Mouse (Mus musculus) erythroblast, adult 5-6 weeks (primary cell): ENCODE results near the gene Sirt1. TPM values are rescaled to one million over a fixed set of nuclear protein-coding genes. Genes with fewer than 3 reads are reported as not detected.
A peak's percentile ranks its signal among the peaks of the same experiment; 100 is the strongest.

Source experiments
- ATAC-seq: replicated peaks from 2 replicates; pipeline ENCODE4 v1.8.0; 2016; ENCODE audit warnings: moderate number of reproducible peaks, mild to moderate bottlenecking, moderate TSS enrichment, inconsistent platforms; ENCODE audit not compliant: poor library complexity, low FRiP score, severe bottlenecking
- total RNA-seq, 2 experiments: library from RNA; stranded (forward) in 1 of 2; stranded (reverse) in 1 of 2; fragments of 150-400 nt in 1 of 2; fragments of 200-764, 138-1000 nt in 1 of 2; gene quantifications; 2 replicates each; pipeline versions ENCODE4 v1.2.3 to v1.2.4; 2015 to 2017; ENCODE audit warnings: low replicate concordance in 2 of 2

Gene Sirt1
- total RNA-seq, 2 experiments from 2014 or later: 21.7 to 30.3 TPM

GRCm38 (mm10) chr10:63338914-63339643 is 42.4 kb downstream of the Sirt1 start:
- ATAC-seq: peak; percentile 84

GRCm38 (mm10) chr10:63337951-63338836 is 43.3 kb downstream of the Sirt1 start:
- ATAC-seq: peak; percentile 35; the same call in 1 of the 2 replicates

GRCm38 (mm10) chr10:63337326-63337725 is 44.2 kb downstream of the Sirt1 start:
- ATAC-seq: no peak

GRCm38 (mm10) chr10:63336901-63337300 is 44.6 kb downstream of the Sirt1 start:
- no peak for ATAC-seq

GRCm38 (mm10) chr10:63327091-63327490 is 54.4 kb downstream of the Sirt1 start:
- no peak for ATAC-seq

- no peak for ATAC-seq
Measured at GRCm38 (mm10) chr10:63313726-63314125, 67.8 kb downstream of the Sirt1 start.

- ATAC-seq: peak; percentile 91
Measured at GRCm38 (mm10) chr10:63308582-63309366, 72.7 kb downstream of the Sirt1 start.

GRCm38 (mm10) chr10:63302356-63302755 is 79.1 kb downstream of the Sirt1 start:
- no peak for ATAC-seq

GRCm38 (mm10) chr10:63282846-63283245 is 98.7 kb downstream of the Sirt1 start:
- no peak for ATAC-seq

- ATAC-seq: peak; percentile 33; the same call in 1 of the 2 replicates
Measured at GRCm38 (mm10) chr10:63282417-63282816, 99.1 kb downstream of the Sirt1 start.

GRCm38 (mm10) chr10:63279851-63280250 is 101.7 kb downstream of the Sirt1 start:
- ATAC-seq: no peak

- peak; percentile 83 for ATAC-seq
Measured at GRCm38 (mm10) chr10:63277010-63277409, 104.5 kb downstream of the Sirt1 start.

- peak; percentile 84 for ATAC-seq
Measured at GRCm38 (mm10) chr10:63272868-63273267, 108.6 kb downstream of the Sirt1 start.

GRCm38 (mm10) chr10:63272401-63272800 is 109.1 kb downstream of the Sirt1 start:
- peak; percentile 72 for ATAC-seq

Other genes with a start within 250 kb of the Sirt1 start
- gene Mypn, start 177.8 kb downstream of the Sirt1 start, total RNA-seq (2015; ENCODE audit: low replicate concordance): not detected in 2 replicates
- 0.14 TPM in 1 of 2 replicates, not detected in the other for gene Mypn, start 177.8 kb downstream of the Sirt1 start, total RNA-seq (2017; ENCODE audit: low replicate concordance)
- gene Herc4, start 137.9 kb downstream of the Sirt1 start, total RNA-seq (2015; ENCODE audit: low replicate concordance): 88.8 and 116 TPM in 2 replicates
- 84.1 and 89.2 TPM in 2 replicates for gene Herc4, start 137.9 kb downstream of the Sirt1 start, total RNA-seq (2017; ENCODE audit: low replicate concordance)
- gene Dnajc12, start 739 bp upstream of the Sirt1 start, total RNA-seq (2015; ENCODE audit: low replicate concordance): 2.3 and 4.8 TPM in 2 replicates
- gene Dnajc12, start 739 bp upstream of the Sirt1 start, total RNA-seq (2017; ENCODE audit: low replicate concordance): 0.51 and 0.98 TPM in 2 replicates
- not detected in 2 replicates for gene Gm7075, start 40.1 kb upstream of the Sirt1 start, total RNA-seq (2015; ENCODE audit: low replicate concordance)
- not detected in 2 replicates for gene Gm7075, start 40.1 kb upstream of the Sirt1 start, total RNA-seq (2017; ENCODE audit: low replicate concordance)
- not detected in 2 replicates for gene Ctnna3, start 48.4 kb upstream of the Sirt1 start, total RNA-seq (2015; ENCODE audit: low replicate concordance)
- gene Ctnna3, start 48.4 kb upstream of the Sirt1 start, total RNA-seq (2017; ENCODE audit: low replicate concordance): not detected in 2 replicates